Mouse (Mus musculus): ENCODE measurements around the gene Cse1l.

Cse1l gene

GRCm38 (mm10) chr2:166974177-166974872, 68.5 kb downstream of the Cse1l start:
- DNase-seq (ENCODE audit: low spot score in 2 of 2): no peak

GRCm38 (mm10) chr2:166976356-166976755, 70.5 kb downstream of the Cse1l start:
- DNase-seq (ENCODE audit: low spot score in 2 of 2): no peak

- DNase-seq (ENCODE audit: low spot score in 2 of 2): no peak
Observed at GRCm38 (mm10) chr2:166977490-166977889, 71.7 kb downstream of the Cse1l start.

- no peak for DNase-seq (ENCODE audit: low spot score in 2 of 2)
Observed at GRCm38 (mm10) chr2:166980161-166980560, 74.3 kb downstream of the Cse1l start.

GRCm38 (mm10) chr2:166983351-166983894, 77.6 kb downstream of the Cse1l start:
- no peak for DNase-seq (ENCODE audit: low spot score in 2 of 2)

- no peak for DNase-seq (ENCODE audit: low spot score in 2 of 2)
Observed at GRCm38 (mm10) chr2:166990861-166991260, 85.0 kb downstream of the Cse1l start.

GRCm38 (mm10) chr2:166991945-166992344, 86.1 kb downstream of the Cse1l start:
- DNase-seq (ENCODE audit: low spot score in 2 of 2): no peak

- peak in 1 of 2 experiments; percentile 35 for DNase-seq (ENCODE audit: low spot score in 2 of 2)
Observed at GRCm38 (mm10) chr2:166995021-166995795, 89.4 kb downstream of the Cse1l start.

All from left cerebral cortex, adult 9 months (tissue).